ENCODE assay signal across 8 mouse cellular contexts in the genomic region with DNA sequence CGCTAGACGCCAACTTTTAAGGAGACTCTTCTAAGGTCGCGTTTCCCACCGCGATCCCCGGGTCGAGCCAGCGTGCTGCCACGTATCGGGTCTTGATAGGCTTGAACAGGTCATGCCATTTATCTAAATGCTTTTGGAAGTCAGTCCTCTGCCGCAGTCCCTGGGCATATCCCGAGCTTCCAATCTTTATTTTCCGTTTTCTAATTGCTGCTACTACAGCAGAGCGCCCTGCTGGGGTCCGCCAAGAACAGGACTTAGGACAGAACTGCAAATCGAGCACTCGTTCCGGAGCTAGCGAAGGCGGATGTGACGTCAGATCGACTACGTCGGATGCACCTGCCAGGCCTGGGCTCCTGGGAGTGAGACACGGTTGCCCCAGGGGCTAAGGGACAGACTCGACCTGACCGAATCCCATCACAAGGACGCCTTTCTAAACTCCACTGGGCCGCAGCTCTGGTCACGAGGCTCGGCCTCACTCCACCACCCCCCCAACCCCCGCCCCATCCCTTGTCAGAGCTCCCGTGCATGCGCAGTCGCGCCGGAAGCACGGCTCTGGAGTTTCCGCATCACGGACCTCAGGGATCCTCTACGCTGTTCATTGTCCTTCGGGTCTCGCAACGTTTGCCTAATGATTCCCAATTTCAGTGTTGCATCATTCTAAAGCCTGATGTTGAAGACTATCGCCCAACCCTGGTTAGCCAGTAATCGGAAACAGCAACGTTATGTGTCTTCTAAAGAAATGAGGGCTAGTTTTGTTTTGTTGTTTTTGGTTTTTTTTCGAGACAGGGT. TPM values are rescaled to one million over a fixed set of nuclear protein-coding genes. Genes with fewer than 3 reads are reported as not detected.
A peak's percentile ranks its signal among the peaks of the same experiment; 100 is the strongest.
DNase-seq lines count a peak whose midpoint lies in the region; ATAC-seq and TF ChIP-seq lines count a peak whose summit lies in the region.

No protein-coding gene starts in this region.

- TF ChIP-seq CTCF in liver, adult 2 months (IDR thresholded peaks at IDR 0.05; ENCODE audit: low read depth, low read length), result no peak

- H3K9me3 ChIP-seq in heart, embryonic 10.5 days, result no peaks in the 10 kb centered on the region
- H3K9me3 ChIP-seq in kidney, embryonic 16.5 days (ENCODE audit: low read length), result no peaks in the 10 kb centered on the region

- H3ac ChIP-seq in myocyte (ENCODE audit: control insufficient read depth, insufficient read length), result no peak overlapping the region

- H3K27ac ChIP-seq in heart, embryonic 10.5 days, result peak overlapping the region; percentile 96
- peak overlapping the region; percentile 98 for H3K27ac ChIP-seq in kidney, embryonic 16.5 days (ENCODE audit: low read length)
- peak overlapping the region; percentile 87 for H3K27ac ChIP-seq in liver, adult 2 months (replicated peaks; ENCODE audit: insufficient read depth, low read depth, low read length)

- H3K4me2 ChIP-seq in kidney, embryonic 16.5 days (replicated peaks; ENCODE audit: low read depth, low read length), result peak overlapping the region; percentile 85
- peak overlapping the region; percentile 87 for H3K4me2 ChIP-seq in myocyte (ENCODE audit: low read depth)

- TF ChIP-seq POLR2A in liver, adult 2 months (IDR thresholded peaks at IDR 0.05; ENCODE audit: extremely low read depth, insufficient read depth, low read length), result peak; percentile 40; the same call in 1 of the 2 replicates
- peak; percentile 43 for TF ChIP-seq POLR2A in myocyte (IDR thresholded peaks at IDR 0.05; ENCODE audit: insufficient read length, low read depth)

- ATAC-seq in erythroblast, adult 5-6 weeks (replicated peaks; ENCODE audit: low FRiP score, poor library complexity, severe bottlenecking), result peak; percentile 95
- peak; percentile 96 for ATAC-seq in kidney, embryonic 16.5 days (ENCODE audit: low FRiP score, low TSS enrichment)

- peaks cover 12% of the 10 kb centered on the region; the same call in 1 of the 2 replicates for H3K4me1 ChIP-seq in heart, embryonic 10.5 days
- H3K4me1 ChIP-seq in kidney, embryonic 16.5 days (ENCODE audit: insufficient read depth, low read length), result no peaks in the 10 kb centered on the region
- H3K4me1 ChIP-seq in liver, adult 2 months (ENCODE audit: control insufficient read depth, insufficient read depth, low read length), result peaks cover 3% of the 10 kb centered on the region; the same call in 1 of the 2 replicates

- H3K36me3 ChIP-seq in heart, embryonic 10.5 days, result peaks cover 17% of the 10 kb centered on the region
- peaks cover 5% of the 10 kb centered on the region; the same call in 1 of the 2 replicates for H3K36me3 ChIP-seq in kidney, embryonic 16.5 days (ENCODE audit: insufficient read depth, low read length)
- no peaks in the 10 kb centered on the region for H3K36me3 ChIP-seq in liver, adult 2 months (ENCODE audit: control insufficient read depth, insufficient read depth, low read length)
- H3K36me3 ChIP-seq in myocyte (ENCODE audit: control insufficient read depth, insufficient read depth), result peaks cover 6% of the 10 kb centered on the region
- peaks cover 1% of the 10 kb centered on the region; the same call in 1 of the 2 replicates for H3K36me3 ChIP-seq in splenic B cell, adult 2 months (ENCODE audit: control insufficient read depth, insufficient read depth, low read length, poor library complexity, severe bottlenecking)

- no peaks in the 10 kb centered on the region for H3K79me2 ChIP-seq in liver, adult 2 months (ENCODE audit: control insufficient read depth, insufficient read depth, low read length)
- no peaks in the 10 kb centered on the region for H3K79me2 ChIP-seq in myocyte (ENCODE audit: control insufficient read depth, insufficient read depth)

- peak overlapping the region; percentile 70 for H3K4me3 ChIP-seq in heart, embryonic 10.5 days
- H3K4me3 ChIP-seq in kidney, embryonic 16.5 days (ENCODE audit: low read length), result peak overlapping the region; percentile 61
- peak overlapping the region; percentile 68 for H3K4me3 ChIP-seq in liver, adult 2 months (ENCODE audit: insufficient read depth, low read depth, low read length)
- peak overlapping the region; percentile 32 for H3K4me3 ChIP-seq in myocyte

- DNase-seq in B cell, adult 2 months, result peak; percentile 92
- peak; percentile 98 for DNase-seq in brain, adult 2 months (ENCODE audit: low read depth, low spot score)
- DNase-seq in heart, embryonic 10.5 days (ENCODE audit: low spot score), result peak; percentile 95
- peak; percentile 89 for DNase-seq in liver, adult 2 months (ENCODE audit: extremely low read depth, low read depth, low spot score)
- DNase-seq in splenic B cell, adult 2 months (ENCODE audit: low read depth, low spot score), result peak; percentile 95

- 1% methylated on average over 49 of the region's 49 CpGs for WGBS in heart, embryonic 10.5 days
- WGBS in kidney, embryonic 16.5 days, result 1% methylated on average over 49 of the region's 49 CpGs
- WGBS in liver, adult 2 months, result under 1% methylated on average over 49 of the region's 49 CpGs

- no peaks in the 10 kb centered on the region for H3K27me3 ChIP-seq in heart, embryonic 10.5 days (ENCODE audit: insufficient read depth, poor library complexity, severe bottlenecking)
- H3K27me3 ChIP-seq in kidney, embryonic 16.5 days (ENCODE audit: insufficient read depth, low read length), result no peaks in the 10 kb centered on the region
- no peaks in the 10 kb centered on the region for H3K27me3 ChIP-seq in liver, adult 2 months (ENCODE audit: control insufficient read depth, insufficient read depth, low read length)
- no peaks in the 10 kb centered on the region for H3K27me3 ChIP-seq in myocyte (ENCODE audit: control insufficient read depth, insufficient read depth, insufficient read length)
- H3K27me3 ChIP-seq in splenic B cell, adult 2 months (ENCODE audit: control insufficient read depth, insufficient read depth, low read length, poor library complexity, severe bottlenecking), result no peaks in the 10 kb centered on the region

- H3K9ac ChIP-seq in kidney, embryonic 16.5 days (replicated peaks; ENCODE audit: low read length), result peak overlapping the region; percentile 79
- H3K9ac ChIP-seq in liver, adult 2 months (ENCODE audit: low read depth, low read length), result peak overlapping the region; percentile 73

TF ChIP-seq in myocyte, 11 proteins besides CTCF, POLR2A, EP300 and RAD21 (continues in another document):
- no peak for TF ChIP-seq REST (IDR thresholded peaks at IDR 0.05; ENCODE audit: insufficient read depth, insufficient read length)
- no peak for TF ChIP-seq MAX (IDR thresholded peaks at IDR 0.05; ENCODE audit: low read depth)
- TF ChIP-seq MYOG (IDR thresholded peaks at IDR 0.05; ENCODE audit: control insufficient read depth in 1 of 3, insufficient read depth in 1 of 3, insufficient read length in 2 of 3, low read depth in 2 of 3), result peak in 1 of 3 experiments; percentile 56
- TF ChIP-seq SRF (IDR thresholded peaks at IDR 0.05; ENCODE audit: control insufficient read depth, insufficient read length, low read depth), result no peak
- TF ChIP-seq USF1 (IDR thresholded peaks at IDR 0.05; ENCODE audit: low read depth), result no peak
- TF ChIP-seq E2F4 (IDR thresholded peaks at IDR 0.05; ENCODE audit: insufficient read depth), result no peak
- TF ChIP-seq TCF12 (IDR thresholded peaks at IDR 0.05; ENCODE audit: insufficient read depth, poor library complexity, severe bottlenecking), result no peak

RNA-seq across cellular contexts. Expression of a gene that starts 21.9 kb away (rescaled TPM):
- total RNA-seq in erythroblast, adult 5-6 weeks (2015; ENCODE audit: low replicate concordance), result 37.6 and 46.3 TPM in 2 replicates
- 212 and 278 TPM in 2 replicates for total RNA-seq in erythroblast, adult 5-6 weeks (2017; ENCODE audit: low replicate concordance)
- polyA plus RNA-seq in heart, embryonic 10.5 days (2016; fragmentation: Nextera tagmentation; extraction: Ambion mirVana), result 209 and 212 TPM in 2 replicates
- polyA plus RNA-seq in kidney, embryonic 16.5 days (2015; fragmentation: Nextera tagmentation; extraction: Ambion mirVana), result 206 and 252 TPM in 2 replicates
- total RNA-seq in liver, adult 2 months (2014; rRNA removed), result 8.5 and 11.7 TPM in 2 replicates
- polyA plus RNA-seq in liver, adult 2 months (2012; rRNA removed), result 3.7 and 3.8 TPM in 2 replicates
- 48.5 TPM for polyA plus RNA-seq in myocyte (2012; fragmentation: generic; extraction: Trizol)

RNA-seq across cellular contexts. Expression of a gene that starts 44.8 kb away (rescaled TPM):
- 6.7 and 10.8 TPM in 2 replicates for total RNA-seq in erythroblast, adult 5-6 weeks (2015; ENCODE audit: low replicate concordance)
- 8.2 and 10.1 TPM in 2 replicates for total RNA-seq in erythroblast, adult 5-6 weeks (2017; ENCODE audit: low replicate concordance)
- polyA plus RNA-seq in heart, embryonic 10.5 days (2016; fragmentation: Nextera tagmentation; extraction: Ambion mirVana), result 75.1 and 88.2 TPM in 2 replicates
- 29.0 and 32.8 TPM in 2 replicates for polyA plus RNA-seq in kidney, embryonic 16.5 days (2015; fragmentation: Nextera tagmentation; extraction: Ambion mirVana)
- 5.2 and 6.8 TPM in 2 replicates for total RNA-seq in liver, adult 2 months (2014; rRNA removed)
- 4.6 and 8.0 TPM in 2 replicates for polyA plus RNA-seq in liver, adult 2 months (2012; rRNA removed)
- 107 TPM for polyA plus RNA-seq in myocyte (2012; fragmentation: generic; extraction: Trizol)

RNA-seq across cellular contexts. Expression of a gene that starts 46.5 kb away (rescaled TPM):
- not detected in 2 replicates for total RNA-seq in erythroblast, adult 5-6 weeks (2015; ENCODE audit: low replicate concordance)
- total RNA-seq in erythroblast, adult 5-6 weeks (2017; ENCODE audit: low replicate concordance), result not detected in 2 replicates
- 47.2 and 68.0 TPM in 2 replicates for polyA plus RNA-seq in heart, embryonic 10.5 days (2016; fragmentation: Nextera tagmentation; extraction: Ambion mirVana)
- polyA plus RNA-seq in kidney, embryonic 16.5 days (2015; fragmentation: Nextera tagmentation; extraction: Ambion mirVana), result 21.0 and 22.5 TPM in 2 replicates
- 24.5 and 35.6 TPM in 2 replicates for total RNA-seq in liver, adult 2 months (2014; rRNA removed)
- polyA plus RNA-seq in liver, adult 2 months (2012; rRNA removed), result 47.9 and 56.8 TPM in 2 replicates
- polyA plus RNA-seq in myocyte (2012; fragmentation: generic; extraction: Trizol), result 0.11 TPM

RNA-seq across cellular contexts. Expression of a gene that starts 57.2 kb away (rescaled TPM):
- total RNA-seq in erythroblast, adult 5-6 weeks (2015; ENCODE audit: low replicate concordance), result 8.8 and 13.1 TPM in 2 replicates
- 6.1 and 9.8 TPM in 2 replicates for total RNA-seq in erythroblast, adult 5-6 weeks (2017; ENCODE audit: low replicate concordance)
- 30.4 and 39.4 TPM in 2 replicates for polyA plus RNA-seq in heart, embryonic 10.5 days (2016; fragmentation: Nextera tagmentation; extraction: Ambion mirVana)
- 41.3 and 44.1 TPM in 2 replicates for polyA plus RNA-seq in kidney, embryonic 16.5 days (2015; fragmentation: Nextera tagmentation; extraction: Ambion mirVana)
- 36.2 and 43.2 TPM in 2 replicates for total RNA-seq in liver, adult 2 months (2014; rRNA removed)
- 181 and 255 TPM in 2 replicates for polyA plus RNA-seq in liver, adult 2 months (2012; rRNA removed)
- 106 TPM for polyA plus RNA-seq in myocyte (2012; fragmentation: generic; extraction: Trizol)

RNA-seq across cellular contexts. Expression of a gene that starts 59.2 kb away (rescaled TPM):
- 19.0 and 37.9 TPM in 2 replicates for total RNA-seq in erythroblast, adult 5-6 weeks (2015; ENCODE audit: low replicate concordance)
- 7.0 and 15.9 TPM in 2 replicates for total RNA-seq in erythroblast, adult 5-6 weeks (2017; ENCODE audit: low replicate concordance)
- polyA plus RNA-seq in heart, embryonic 10.5 days (2016; fragmentation: Nextera tagmentation; extraction: Ambion mirVana), result 18.5 and 26.4 TPM in 2 replicates
- 38.8 and 45.7 TPM in 2 replicates for polyA plus RNA-seq in kidney, embryonic 16.5 days (2015; fragmentation: Nextera tagmentation; extraction: Ambion mirVana)
- total RNA-seq in liver, adult 2 months (2014; rRNA removed), result 3.7 and 5.3 TPM in 2 replicates
- 0.72 and 0.98 TPM in 2 replicates for polyA plus RNA-seq in liver, adult 2 months (2012; rRNA removed)
- polyA plus RNA-seq in myocyte (2012; fragmentation: generic; extraction: Trizol), result 11.3 TPM

Comparison
In these comparisons a context has a peak if more than half of its experiments do, and no peak if none do; other contexts are left out.
1. Peak in every context shown above with its lines: DNase-seq, ATAC-seq, H3K4me3 ChIP-seq and H3K27ac ChIP-seq.
2. RNA of a gene that starts 21.9 kb away (polyA plus RNA-seq): 209 to 212 TPM in heart, embryonic 10.5 days, 206 to 252 TPM in kidney, embryonic 16.5 days and 48.5 TPM in myocyte (single experiment); 3.7 to 3.8 TPM in liver, adult 2 months; every median in the first group is over 10 times any median in the second.
3. RNA of a gene that starts 46.5 kb away (polyA plus RNA-seq): 47.2 to 68.0 TPM in heart, embryonic 10.5 days, 47.9 to 56.8 TPM in liver, adult 2 months and 21.0 to 22.5 TPM in kidney, embryonic 16.5 days; 0.11 TPM in myocyte (single experiment); every median in the first group is over 10 times any median in the second.